8 mouse cellular contexts compared by ENCODE assay signal in genomic region chr7:51434865-51435264, GRCm38 (mm10).
DNase-seq lines count a peak whose midpoint lies in the region; ATAC-seq and TF ChIP-seq lines count a peak whose summit lies in the region.

No protein-coding gene starts in this region.

- no peaks in the 10 kb centered on the region for H3K9me3 ChIP-seq in intestine, postnatal 0 days (ENCODE audit: control insufficient read depth)
- no peaks in the 10 kb centered on the region for H3K9me3 ChIP-seq in intestine, embryonic 15.5 days
- no peaks in the 10 kb centered on the region for H3K9me3 ChIP-seq in embryonic facial prominence, embryonic 11.5 days (replicated peaks; ENCODE audit: control insufficient read depth, low read length)

- H3K4me2 ChIP-seq in intestine, postnatal 0 days (replicated peaks; ENCODE audit: low read depth) = no peak overlapping the region
- no peak overlapping the region for H3K4me2 ChIP-seq in intestine, embryonic 15.5 days (replicated peaks)
- H3K4me2 ChIP-seq in embryonic facial prominence, embryonic 11.5 days (ENCODE audit: low read depth, low read length) = no peak overlapping the region

- peak; percentile 47 for DNase-seq in 416B (ENCODE audit: low read depth)
- DNase-seq in NIH3T3 (ENCODE audit: low read depth) = peak; percentile 76
- peak; percentile 81 for DNase-seq in embryonic facial prominence, embryonic 11.5 days (ENCODE audit: low spot score)
- peak; percentile 46 to 67 for DNase-seq in left cerebral cortex, postnatal 25 days (ENCODE audit: low spot score in 2 of 2)
- DNase-seq in telencephalon, adult 2 months (ENCODE audit: low read depth, low spot score) = peak; percentile 22

- no peak overlapping the region for H3K4me3 ChIP-seq in intestine, postnatal 0 days (ENCODE audit: low read depth, low read length)
- H3K4me3 ChIP-seq in intestine, embryonic 15.5 days (replicated peaks) = no peak overlapping the region
- H3K4me3 ChIP-seq in embryonic facial prominence, embryonic 11.5 days (ENCODE audit: low read depth, low read length) = no peak overlapping the region

- intact Hi-C loops in left cerebral cortex, postnatal 25 days (cut with DNase I) = loop anchor here (2.0 to 10.0 kb wide), 2 partner anchors 170 to 1482 kb away; no protein-coding TSS in a partner anchor

- no peaks in the 10 kb centered on the region for H3K27me3 ChIP-seq in intestine, postnatal 0 days (replicated peaks; ENCODE audit: control insufficient read depth, insufficient read depth, low read length)
- H3K27me3 ChIP-seq in intestine, embryonic 15.5 days (replicated peaks) = no peaks in the 10 kb centered on the region
- no peaks in the 10 kb centered on the region for H3K27me3 ChIP-seq in embryonic facial prominence, embryonic 11.5 days (ENCODE audit: control insufficient read depth, insufficient read depth, low read length)

- no peak overlapping the region for H3K27ac ChIP-seq in intestine, postnatal 0 days (ENCODE audit: low read depth, low read length)
- H3K27ac ChIP-seq in intestine, embryonic 15.5 days = no peak overlapping the region
- H3K27ac ChIP-seq in embryonic facial prominence, embryonic 11.5 days (replicated peaks; ENCODE audit: low read depth, low read length) = no peak overlapping the region

- peak; percentile 70 for TF ChIP-seq CTCF in intestine, postnatal 0 days (IDR thresholded peaks at IDR 0.05; ENCODE audit: low read depth)

- ATAC-seq in intestine, postnatal 0 days = no peak
- ATAC-seq in intestine, embryonic 15.5 days = no peak
- no peak for ATAC-seq in embryonic facial prominence, embryonic 11.5 days (replicated peaks; ENCODE audit: insufficient number of reproducible peaks, low FRiP score, low TSS enrichment, low read depth)
- ATAC-seq in erythroblast, adult 5-6 weeks (replicated peaks; ENCODE audit: low FRiP score, poor library complexity, severe bottlenecking) = no peak

- no peaks in the 10 kb centered on the region for H3K36me3 ChIP-seq in intestine, postnatal 0 days (ENCODE audit: control insufficient read depth, insufficient read depth)
- no peaks in the 10 kb centered on the region for H3K36me3 ChIP-seq in intestine, embryonic 15.5 days
- no peaks in the 10 kb centered on the region for H3K36me3 ChIP-seq in embryonic facial prominence, embryonic 11.5 days (replicated peaks; ENCODE audit: control insufficient read depth, insufficient read depth, low read depth, low read length)

- no peaks in the 10 kb centered on the region for H3K4me1 ChIP-seq in intestine, postnatal 0 days (replicated peaks; ENCODE audit: control insufficient read depth, insufficient read depth, low read length)
- H3K4me1 ChIP-seq in intestine, embryonic 15.5 days (replicated peaks) = no peaks in the 10 kb centered on the region
- H3K4me1 ChIP-seq in embryonic facial prominence, embryonic 11.5 days (ENCODE audit: control insufficient read depth, insufficient read depth, low read length) = no peaks in the 10 kb centered on the region

- H3K9ac ChIP-seq in intestine, postnatal 0 days (ENCODE audit: low read depth, low read length) = no peak overlapping the region
- H3K9ac ChIP-seq in intestine, embryonic 15.5 days = no peak overlapping the region
- no peak overlapping the region for H3K9ac ChIP-seq in embryonic facial prominence, embryonic 11.5 days (replicated peaks; ENCODE audit: low read length)

Comparison
In these comparisons a context has a peak if more than half of its experiments do, and no peak if none do; other contexts are left out.
1. DNase-seq: peak in every context shown above with its lines; median percentile 81 in embryonic facial prominence, embryonic 11.5 days; 76 in NIH3T3; 56 in left cerebral cortex, postnatal 25 days; 47 in 416B; 22 in telencephalon, adult 2 months.